Mouse (Mus musculus) kidney, adult 8-10 months (tissue): ENCODE measurements around the gene Kdm6a.

Experiments used
- DNase-seq, 2 experiments: peaks; one replicate each; pipeline ENCODE4 v3.0.0; 2022

Kdm6a gene

GRCm38 (mm10) chrX:18162192-18162857 lies at the start of gene Kdm6a:
TSS of gene Kdm6a (plus strand) at chrX:18162575.
- peak; percentile 98 to 100 for DNase-seq

GRCm38 (mm10) chrX:18145557-18145956 lies 16.8 kb upstream of the Kdm6a start, which contains the start of gene Dusp21:
TSS of gene Dusp21 (plus strand) at chrX:18145857.
- DNase-seq = no peak

- peak in 1 of 2 experiments; percentile 11 for DNase-seq
These were observed 1.5 kb upstream of the Kdm6a start for GRCm38 (mm10) chrX:18160734-18161442.

GRCm38 (mm10) chrX:18161796-18162191 lies 581 bp upstream of the Kdm6a start:
- no peak for DNase-seq

GRCm38 (mm10) chrX:18162861-18163731 lies 721 bp downstream of the Kdm6a start:
- DNase-seq = peak; percentile 45 to 62

- DNase-seq = peak; percentile 21 to 25
These were observed 1.7 kb downstream of the Kdm6a start for GRCm38 (mm10) chrX:18163917-18164624.

- no peak for DNase-seq
These were observed 2.7 kb downstream of the Kdm6a start for GRCm38 (mm10) chrX:18165121-18165520.

- DNase-seq = no peak
These were observed 4.6 kb downstream of the Kdm6a start for GRCm38 (mm10) chrX:18166961-18167360.

GRCm38 (mm10) chrX:18168940-18169339 lies 6.6 kb downstream of the Kdm6a start:
- no peak for DNase-seq

- no peak for DNase-seq
These were observed 12.5 kb downstream of the Kdm6a start for GRCm38 (mm10) chrX:18174831-18175230.

GRCm38 (mm10) chrX:18177803-18178202 lies 15.4 kb downstream of the Kdm6a start:
- no peak for DNase-seq

- DNase-seq = no peak
These were observed 17.1 kb downstream of the Kdm6a start for GRCm38 (mm10) chrX:18179492-18179891.

- no peak for DNase-seq
These were observed 24.8 kb downstream of the Kdm6a start for GRCm38 (mm10) chrX:18187203-18187602.

- DNase-seq = no peak
These were observed 25.9 kb downstream of the Kdm6a start for GRCm38 (mm10) chrX:18188293-18188692.

GRCm38 (mm10) chrX:18239572-18239971 lies 77.2 kb downstream of the Kdm6a start:
- no peak for DNase-seq

- peak; percentile 46 to 59 for DNase-seq
These were observed 88.2 kb downstream of the Kdm6a start for GRCm38 (mm10) chrX:18250621-18251020.

- peak; percentile 29 to 54 for DNase-seq
These were observed 92.4 kb downstream of the Kdm6a start for GRCm38 (mm10) chrX:18254767-18255166.

- no peak for DNase-seq
These were observed 95.9 kb downstream of the Kdm6a start for GRCm38 (mm10) chrX:18258238-18258809.

GRCm38 (mm10) chrX:18278561-18278960 lies 116.2 kb downstream of the Kdm6a start:
- DNase-seq = no peak

GRCm38 (mm10) chrX:18280134-18280533 lies 117.8 kb downstream of the Kdm6a start:
- no peak for DNase-seq
